Mouse (Mus musculus) thymus, adult 2 months (tissue): ENCODE data around the gene Gm20696.

ENCODE experiments used
- CTCF ChIP-seq: fragments of 200-500 bp; IDR thresholded peaks from 2 replicates; pipeline ENCODE4 v1.5.1; 2012; ENCODE audit warnings: mild to moderate bottlenecking, control low read depth, low read length, moderate library complexity, borderline replicate concordance; ENCODE audit not compliant: control insufficient read depth, poor library complexity, insufficient read depth; ENCODE audit errors: extremely low read depth
- POLR2A ChIP-seq: fragments of 200-500 bp; IDR thresholded peaks from 2 replicates; pipeline ENCODE4 v1.6.1; 2012; ENCODE audit warnings: mild to moderate bottlenecking, low read length, control low read depth, moderate library complexity; ENCODE audit not compliant: control insufficient read depth, poor library complexity, insufficient read depth; ENCODE audit errors: extremely low read depth

DNA sequence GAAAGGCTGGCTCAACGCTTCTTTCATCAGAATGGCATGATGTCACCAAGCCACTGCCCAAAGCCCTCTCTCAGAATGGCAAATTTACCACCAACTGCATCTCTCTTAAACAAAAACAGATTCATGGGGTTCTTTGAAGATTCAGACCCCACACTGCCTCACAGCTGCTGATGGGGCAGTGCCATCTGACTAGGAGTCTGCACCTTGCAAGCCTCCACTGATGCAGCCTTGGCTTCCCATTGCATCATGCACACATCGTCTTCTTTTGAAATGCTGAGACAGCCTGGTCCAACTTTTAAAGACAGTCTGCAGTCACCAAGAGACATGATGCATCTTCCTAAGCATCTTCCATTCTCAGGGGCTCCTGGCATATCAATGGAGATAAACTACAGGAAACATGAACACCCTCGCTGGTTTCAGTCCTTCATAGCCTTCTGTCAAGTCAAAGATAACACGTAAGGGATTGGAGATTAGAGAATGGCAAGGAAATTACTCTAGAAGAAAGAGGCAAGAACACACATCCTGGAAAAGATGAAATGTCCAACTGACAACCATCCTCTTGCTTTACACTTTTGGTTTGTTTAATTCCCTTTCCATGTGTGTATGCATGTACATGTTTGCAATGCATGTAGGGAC, 298.4 kb downstream of the Gm20696 start:
- TF ChIP-seq POLR2A (no peak), CTCF (no peak)
